Mouse (Mus musculus) intestine, embryonic 14.5 days (tissue): ENCODE data around the gene Rsrc1. TPM values are rescaled to one million over a fixed set of nuclear protein-coding genes. Genes with fewer than 3 reads are reported as not detected.
"Not testable (repeated sequence)": the region's sequence is repeated elsewhere in the genome, so short reads cannot be mapped to it uniquely, and the experiment has no call there.

Experiments used
- ATAC-seq: fragments of 200-750 bp; cut with Nextera tagmentation; replicated peaks from 2 replicates; pipeline ENCODE4 v1.8.0; 2017; ENCODE audit warnings: low read depth, moderate number of reproducible peaks, moderate TSS enrichment, moderate library complexity; ENCODE audit not compliant: low FRiP score, low TSS enrichment
- DNase-seq: peaks from one replicate; pipeline ENCODE4 v3.0.0-alpha.2; 2018; ENCODE audit warnings: low spot score
- H3K27ac ChIP-seq: fragments of 300-500 bp; sonication (generic); 2 replicates; pipeline ENCODE4 v1.5.1; 2014; ENCODE audit warnings: low read depth, mild to moderate bottlenecking, control low read depth
- H3K27me3 ChIP-seq: fragments of 300-500 bp; sonication (generic); replicated peaks from 2 replicates; pipeline ENCODE4 v1.6.1; 2014; ENCODE audit warnings: low read length, control low read depth; ENCODE audit not compliant: control insufficient read depth, insufficient read depth
- H3K36me3 ChIP-seq: fragments of 300-500 bp; sonication (generic); 2 replicates; pipeline ENCODE4 v1.6.1; 2014; ENCODE audit warnings: low read length, control low read depth; ENCODE audit not compliant: control insufficient read depth, insufficient read depth
- H3K4me1 ChIP-seq: fragments of 300-500 bp; sonication (generic); replicated peaks from 2 replicates; pipeline ENCODE4 v1.6.1; 2014; ENCODE audit warnings: low read length, control low read depth, mixed read lengths; ENCODE audit not compliant: control insufficient read depth, insufficient read depth
- H3K4me2 ChIP-seq: fragments of 300-500 bp; sonication (generic); 2 replicates; pipeline ENCODE4 v1.6.1; 2014; ENCODE audit warnings: low read length
- H3K4me3 ChIP-seq: fragments of 300-500 bp; sonication (generic); 2 replicates; pipeline ENCODE4 v1.5.1; 2014; ENCODE audit warnings: low read depth, low read length, control low read depth, mixed read lengths
- H3K9ac ChIP-seq: fragments of 300-500 bp; sonication (generic); 2 replicates; pipeline ENCODE4 v1.6.1; 2014; ENCODE audit warnings: mild to moderate bottlenecking, low read length
- H3K9me3 ChIP-seq: fragments of 300-500 bp; sonication (generic); 2 replicates; pipeline ENCODE4 v1.6.1; 2016; ENCODE audit warnings: low read length, control low read depth; ENCODE audit not compliant: control insufficient read depth
- WGBS: fragments of 180-500 bp; shearing (Covaris S2); extraction: QIAGEN DNeasy Blood & Tissue Kit; methylation state at CpG from one replicate; pipeline ENCODE4 v1.1.7; 2014; 5-methylcytosine and 5-hydroxymethylcytosine counted together
- polyA plus RNA-seq: library from polyadenylated mRNA; unstranded; fragments of >200 nt; fragmentation: Nextera tagmentation; extraction: Ambion mirVana; gene quantifications from 2 replicates; pipeline ENCODE4 v1.2.1, GENCODE M21; 2014

Rsrc1 gene
- polyA plus RNA-seq, 1 experiment from 2014 or later: 32.7 TPM

DNA sequence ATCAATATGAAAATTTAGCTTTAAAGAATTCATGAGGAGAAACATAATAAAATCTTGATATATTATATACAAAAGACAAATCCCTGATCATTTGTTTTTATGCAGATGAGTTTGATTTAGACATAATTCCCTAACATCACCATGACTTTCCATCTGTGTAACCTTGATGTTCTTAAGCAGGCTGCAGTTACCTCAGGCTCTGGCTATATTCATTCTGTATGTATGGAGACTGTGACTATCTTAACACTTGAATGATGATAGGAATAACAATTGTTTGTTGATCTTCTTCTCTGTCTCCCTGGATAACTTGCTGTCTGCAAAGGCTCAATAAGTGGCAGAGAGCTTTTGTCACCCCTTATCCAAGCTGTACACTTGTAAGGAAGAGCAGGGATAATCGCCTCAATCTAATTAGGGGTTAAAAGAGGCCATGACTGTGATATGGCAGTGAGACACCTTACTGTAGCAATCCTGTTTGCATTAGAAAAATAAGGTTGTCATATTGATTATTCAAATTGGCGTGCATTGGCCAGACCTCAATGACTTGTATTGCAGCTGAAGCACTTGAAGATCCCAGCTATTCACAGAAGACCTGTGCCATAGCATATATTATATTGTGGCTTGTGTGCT lies 154.7 kb downstream of the Rsrc1 start:
- DNase-seq (no peak), ATAC-seq (no peak)
- no peaks in the 10 kb centered on the region for H3K4me1 ChIP-seq
- no peak overlapping the region for H3K4me2 ChIP-seq
- WGBS: 87% methylated on average over 2 of the region's 2 CpGs
- H3K36me3 ChIP-seq: no peaks in the 10 kb centered on the region
- no peaks in the 10 kb centered on the region for H3K9me3 ChIP-seq
- H3K27me3 ChIP-seq: no peaks in the 10 kb centered on the region
- no peak overlapping the region for H3K27ac ChIP-seq
- H3K4me3 ChIP-seq: no peak overlapping the region
- no peak overlapping the region for H3K9ac ChIP-seq

DNA sequence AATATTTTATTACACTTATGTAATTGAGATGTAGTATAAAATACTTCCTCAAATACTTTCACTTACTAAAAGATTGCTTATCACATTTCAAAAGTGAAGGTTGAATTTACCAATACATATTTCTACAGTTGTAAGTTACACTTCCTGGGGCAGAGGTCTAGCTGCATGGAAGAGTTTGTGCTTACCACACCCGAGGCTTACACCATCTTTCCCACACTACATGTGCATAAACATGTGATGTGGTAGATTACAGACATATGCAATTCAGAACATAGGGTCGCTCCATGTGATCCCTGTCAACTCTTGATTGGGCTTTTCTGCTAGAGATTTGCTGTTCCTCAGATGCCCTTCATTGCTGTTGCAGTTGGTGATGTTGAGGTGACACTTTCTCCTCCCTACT lies 163.8 kb downstream of the Rsrc1 start:
- DNase-seq (no peak), ATAC-seq (no peak)
- Histone ChIP-seq H3K9me3 (no peaks in the 10 kb centered on the region), H3K27ac (no peak overlapping the region), H3K36me3 (no peaks in the 10 kb centered on the region), H3K4me3 (no peak overlapping the region), H3K4me1 (no peaks in the 10 kb centered on the region), H3K9ac (no peak overlapping the region), H3K4me2 (no peak overlapping the region), H3K27me3 (no peaks in the 10 kb centered on the region)
- 88% methylated on average over 2 of the region's 2 CpGs for WGBS

DNA sequence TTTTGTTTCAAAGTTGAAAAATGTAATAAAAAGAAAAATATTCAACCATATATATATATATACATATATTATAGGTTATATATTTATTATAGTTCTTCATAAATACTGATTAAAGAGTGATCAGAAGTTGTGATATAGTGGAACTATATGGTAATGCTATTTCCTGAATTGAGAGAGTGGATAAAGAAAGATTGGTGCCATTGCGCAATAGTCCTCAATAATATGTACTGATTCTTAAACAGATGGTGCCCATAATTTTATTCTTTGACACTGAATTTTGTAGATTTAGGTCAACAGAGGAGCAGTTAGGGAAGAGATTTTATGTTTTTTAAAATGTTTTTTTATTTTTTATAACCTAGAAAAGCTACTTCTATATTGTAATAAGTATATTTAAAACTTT lies 165.1 kb downstream of the Rsrc1 start:
- no peak for DNase-seq
- no peaks in the 10 kb centered on the region for H3K27me3 ChIP-seq
- H3K9ac ChIP-seq: no peak overlapping the region
- H3K4me3 ChIP-seq: no peak overlapping the region
- H3K27ac ChIP-seq: no peak overlapping the region
- H3K9me3 ChIP-seq: no peaks in the 10 kb centered on the region
- 98% methylated on average over 1 of the region's 1 CpGs for WGBS
- ATAC-seq: no peak
- H3K4me2 ChIP-seq: no peak overlapping the region
- H3K36me3 ChIP-seq: no peaks in the 10 kb centered on the region
- H3K4me1 ChIP-seq: no peaks in the 10 kb centered on the region

DNA sequence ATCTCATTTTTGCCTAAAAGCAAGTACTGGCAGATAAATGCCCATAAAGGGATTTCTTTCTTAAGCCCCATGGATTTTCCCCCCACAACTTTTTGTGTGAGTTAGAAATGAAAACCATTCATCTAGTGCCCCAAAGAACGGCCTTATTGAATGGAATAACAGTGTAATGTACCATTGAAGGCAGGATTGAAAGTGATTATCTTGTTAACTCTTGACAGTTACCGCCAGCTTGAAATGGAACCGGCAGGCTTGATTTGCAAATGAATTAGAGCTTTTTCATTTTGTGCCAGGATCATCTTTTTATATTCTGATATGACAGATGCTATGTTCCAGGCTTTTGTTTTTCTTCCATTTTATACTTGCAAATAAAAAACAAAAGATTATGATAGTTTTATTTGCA lies 166.1 kb downstream of the Rsrc1 start:
- no peak overlapping the region for H3K9ac ChIP-seq
- no peak for ATAC-seq
- H3K4me3 ChIP-seq: no peak overlapping the region
- no peaks in the 10 kb centered on the region for H3K9me3 ChIP-seq
- no peak overlapping the region for H3K27ac ChIP-seq
- H3K4me2 ChIP-seq: no peak overlapping the region
- H3K4me1 ChIP-seq: no peaks in the 10 kb centered on the region
- no peaks in the 10 kb centered on the region for H3K27me3 ChIP-seq
- no peaks in the 10 kb centered on the region for H3K36me3 ChIP-seq
- DNase-seq: no peak
- 76% methylated on average over 3 of the region's 3 CpGs for WGBS

DNA sequence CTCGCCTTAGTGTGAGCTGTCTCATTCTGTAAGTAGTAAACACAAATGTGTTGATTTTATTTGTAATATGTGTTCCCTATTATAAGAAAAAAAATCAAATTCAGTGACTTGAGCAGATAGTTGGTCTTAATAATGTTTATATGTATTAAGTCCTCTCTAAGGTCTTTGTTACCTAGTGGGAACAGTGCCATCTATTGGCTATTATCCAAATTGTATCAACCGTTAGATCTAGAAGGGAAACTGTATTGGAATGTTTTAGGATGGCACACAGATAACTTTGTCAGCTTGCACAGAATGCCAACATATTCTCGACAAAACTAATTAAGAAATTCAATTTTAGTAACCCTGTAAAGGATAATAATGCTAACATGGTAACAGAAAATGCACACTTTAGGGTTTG lies 216.0 kb downstream of the Rsrc1 start:
- H3K4me1 ChIP-seq: no peaks in the 10 kb centered on the region
- no peak overlapping the region for H3K4me3 ChIP-seq
- no peaks in the 10 kb centered on the region for H3K27me3 ChIP-seq
- no peaks in the 10 kb centered on the region for H3K9me3 ChIP-seq
- no peak overlapping the region for H3K4me2 ChIP-seq
- no peak for DNase-seq
- H3K36me3 ChIP-seq: no peaks in the 10 kb centered on the region
- no peak overlapping the region for H3K9ac ChIP-seq
- H3K27ac ChIP-seq: no peak overlapping the region
- ATAC-seq: no peak
- WGBS: 32% methylated on average over 3 of the region's 3 CpGs

DNA sequence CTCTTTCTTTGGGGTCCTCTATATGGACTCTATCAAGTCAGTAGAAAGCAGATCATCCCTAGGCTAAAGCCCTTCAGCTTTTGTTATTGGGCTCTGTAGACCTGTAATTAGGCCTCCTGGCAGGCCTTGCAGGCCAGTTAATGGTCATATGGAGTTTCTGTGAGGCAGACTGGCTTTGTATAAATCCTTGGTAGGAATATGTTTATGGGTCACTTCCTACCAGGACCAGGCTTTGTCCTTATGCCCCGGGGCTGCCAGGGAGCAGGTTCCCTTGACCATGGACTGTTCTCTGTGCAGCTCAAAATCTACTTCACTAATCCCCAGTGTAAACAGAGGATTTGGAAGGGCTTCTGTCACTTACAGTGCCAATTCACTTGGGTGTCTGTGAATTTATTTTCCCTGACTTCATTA lies 231.9 kb downstream of the Rsrc1 start:
- H3K9me3 ChIP-seq: no peaks in the 10 kb centered on the region
- DNase-seq: no peak
- H3K27ac ChIP-seq: no peak overlapping the region
- 43% methylated on average over 1 of the region's 1 CpGs for WGBS
- H3K4me2 ChIP-seq: no peak overlapping the region
- H3K27me3 ChIP-seq: no peaks in the 10 kb centered on the region
- no peak overlapping the region for H3K9ac ChIP-seq
- no peaks in the 10 kb centered on the region for H3K36me3 ChIP-seq
- H3K4me3 ChIP-seq: no peak overlapping the region
- H3K4me1 ChIP-seq: no peaks in the 10 kb centered on the region
- ATAC-seq: no peak

DNA sequence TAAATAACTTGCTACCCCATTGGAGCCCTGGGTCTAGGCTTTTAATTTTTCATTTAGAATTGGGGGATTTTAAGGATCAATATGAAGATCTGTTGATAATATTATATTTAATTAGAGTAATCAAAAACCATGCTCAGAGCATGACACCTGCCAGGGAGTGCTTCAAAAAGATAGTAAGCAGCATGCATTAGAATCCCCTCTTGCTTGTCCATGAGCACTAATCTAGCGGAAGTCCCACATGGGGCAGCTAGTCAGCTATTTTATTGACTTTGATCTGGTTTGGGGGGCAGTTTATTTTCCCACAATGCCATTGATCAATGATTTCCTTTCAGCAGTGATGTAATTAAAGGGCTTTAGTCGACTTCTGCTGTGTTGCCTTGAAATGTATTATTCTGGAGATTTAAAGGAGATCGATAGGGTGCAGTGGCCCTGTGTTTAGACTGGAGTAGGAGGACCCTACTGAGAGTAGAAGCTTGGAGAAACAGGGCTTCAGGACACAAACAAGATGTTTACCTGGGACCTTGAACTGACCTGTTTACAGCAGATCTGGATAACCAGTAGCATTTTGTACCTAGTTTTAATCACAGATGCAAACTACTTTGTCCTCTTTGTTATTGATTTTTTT lies 251.5 kb downstream of the Rsrc1 start:
- Histone ChIP-seq H3K9me3 (no peaks in the 10 kb centered on the region), H3K4me2 (no peak overlapping the region)
- WGBS: 64% methylated on average over 3 of the region's 3 CpGs

DNA sequence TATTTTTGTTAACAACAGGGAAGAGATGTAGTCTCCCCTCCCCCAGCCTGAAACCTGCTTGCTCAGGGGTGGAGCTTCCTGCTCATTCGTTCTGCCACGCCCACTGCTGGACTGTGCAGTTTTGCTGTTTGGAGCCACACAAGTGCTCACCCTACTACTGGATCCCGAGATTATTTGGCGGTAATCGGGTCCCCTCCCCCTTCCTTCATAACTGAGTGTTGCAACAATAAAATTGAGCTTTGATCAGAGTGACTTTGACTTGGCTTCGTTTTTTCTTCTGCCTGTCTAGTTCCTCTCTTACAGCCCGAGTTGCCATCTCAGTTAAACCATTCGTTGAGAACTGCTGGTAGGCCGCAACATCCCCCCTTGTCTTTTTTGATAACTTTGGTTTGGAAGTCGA lies 261.3 kb downstream of the Rsrc1 start:
- not testable (repeated sequence) for H3K4me3 ChIP-seq, H3K4me1 ChIP-seq, H3K36me3 ChIP-seq, ATAC-seq, DNase-seq, H3K27me3 ChIP-seq, H3K4me2 ChIP-seq, H3K27ac ChIP-seq, H3K9me3 ChIP-seq, H3K9ac ChIP-seq
- WGBS: 91% methylated on average over 10 of the region's 10 CpGs

More for the DNA sequence above, 251.5 kb downstream of the Rsrc1 start:
- no peaks in the 10 kb centered on the region for H3K27me3 ChIP-seq
- no peaks in the 10 kb centered on the region for H3K4me1 ChIP-seq
- no peaks in the 10 kb centered on the region for H3K36me3 ChIP-seq
- H3K9ac ChIP-seq: no peak overlapping the region
- H3K4me3 ChIP-seq: no peak overlapping the region
- no peak overlapping the region for H3K27ac ChIP-seq
- ATAC-seq (no peak), DNase-seq (no peak)

DNA sequence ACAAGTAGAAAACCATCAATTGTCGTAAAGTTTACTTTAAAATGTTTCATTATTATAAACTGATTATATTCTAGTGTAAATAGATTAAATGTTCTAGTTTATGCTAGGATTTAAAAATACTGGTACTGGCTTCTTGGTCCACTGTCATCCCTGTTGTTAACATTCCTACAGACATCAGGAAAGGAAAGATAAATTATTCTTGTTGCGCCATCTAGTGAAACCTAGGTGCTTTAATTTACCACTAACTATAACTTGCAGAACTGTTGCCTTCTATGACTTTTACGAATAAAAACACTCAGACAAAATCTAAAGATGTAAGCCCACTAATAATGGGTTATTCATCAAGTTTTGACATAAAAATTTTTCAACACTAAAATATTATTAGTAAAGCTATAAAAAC lies 286.3 kb downstream of the Rsrc1 start:
- Histone ChIP-seq H3K4me1 (no peaks in the 10 kb centered on the region), H3K36me3 (no peaks in the 10 kb centered on the region), H3K9ac (no peak overlapping the region), H3K27me3 (no peaks in the 10 kb centered on the region), H3K9me3 (no peaks in the 10 kb centered on the region), H3K4me2 (no peak overlapping the region), H3K27ac (no peak overlapping the region), H3K4me3 (no peak overlapping the region)
- 46% methylated on average over 3 of the region's 3 CpGs for WGBS
- DNase-seq (no peak), ATAC-seq (no peak)
